Mouse (Mus musculus) kidney, adult 18-20 months (tissue): ENCODE results near the gene Trim43c.
"Not testable (repeated sequence)": the region's sequence is repeated elsewhere in the genome, so short reads cannot be mapped to it uniquely, and the experiment has no call there.

Experiments used
- DNase-seq: peaks from one replicate; pipeline ENCODE4 v3.0.0; 2021

Trim43c gene

GRCm38 (mm10) chr9:88838864-88839263 lies at the start of gene Trim43c:
Gene Trim43c (plus strand): TSS chr9:88839164.
- DNase-seq = not testable (repeated sequence)

GRCm38 (mm10) chr9:88853072-88853471 lies 14.1 kb downstream of the Trim43c start:
- DNase-seq = not testable (repeated sequence)

GRCm38 (mm10) chr9:88858566-88859492 lies 19.9 kb downstream of the Trim43c start:
- peak; percentile 88 for DNase-seq
